Mouse (Mus musculus) skeletal muscle tissue, postnatal 0 days (tissue): ENCODE measurements around the gene Olfr486. TPM values are rescaled to one million over a fixed set of nuclear protein-coding genes. Genes with fewer than 3 reads are reported as not detected.

ENCODE experiments used
- polyA plus RNA-seq: library from polyadenylated mRNA; unstranded; fragments of >200 nt; fragmentation: Nextera tagmentation; extraction: Ambion mirVana; gene quantifications from 2 replicates; pipeline ENCODE4 v1.2.1, GENCODE M21; 2015

Olfr486 gene
- not detected in 2 replicates for polyA plus RNA-seq

DNA sequence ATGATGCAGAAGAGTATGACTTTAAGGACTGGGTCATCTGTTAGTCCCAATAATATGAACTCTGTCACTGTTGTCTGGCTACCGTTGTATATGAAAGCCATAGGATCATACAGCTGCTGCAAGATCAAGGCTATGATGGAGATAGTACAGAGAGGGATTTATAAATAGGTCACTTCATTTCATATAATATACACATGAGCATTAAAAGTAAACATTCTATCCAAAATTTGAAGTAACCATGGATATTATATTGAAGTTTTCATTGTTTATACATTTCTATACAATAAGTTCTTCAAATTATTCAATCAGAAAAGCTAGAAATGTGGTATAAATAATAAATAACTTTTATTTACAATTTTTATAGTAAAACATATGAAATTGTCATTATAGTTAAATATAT, at the start of gene Olfr486:
Gene Olfr486 (minus strand): TSS at position 101 of the 400 bp plus-strand sequence.

GRCm38 (mm10) chr7:108214536-108214935, 42.0 kb upstream of the Olfr486 start, which contains the start of gene Olfr487:
Gene Olfr487, minus strand, starts transcription at chr7:108214636.

GRCm38 (mm10) chr7:108159771-108160170, 12.8 kb downstream of the Olfr486 start, which contains the start of gene Olfr485:
Gene Olfr485, minus strand, starts transcription at chr7:108159871.

DNA sequence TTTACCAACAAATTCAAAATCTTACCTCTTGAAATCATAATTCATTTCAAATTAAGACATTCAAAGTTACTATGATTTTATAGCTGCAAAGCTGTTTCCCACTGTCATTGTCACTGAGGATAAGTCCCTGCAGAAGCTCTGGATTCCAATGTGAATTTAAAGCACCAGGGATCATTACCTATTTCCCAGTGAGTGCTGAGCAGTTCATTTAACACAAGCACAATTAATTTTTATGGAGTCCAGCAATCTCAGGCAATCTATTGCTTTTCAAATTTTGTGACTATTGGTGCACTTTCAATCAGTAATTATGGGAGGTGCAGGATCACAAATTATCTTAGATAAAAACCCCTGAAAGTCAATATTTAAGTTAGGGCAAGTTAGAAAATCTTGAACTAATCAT, 45.2 kb downstream of the Olfr486 start, which contains the start of gene Olfr484:
Gene Olfr484 (minus strand): TSS at position 101 of the 400 bp plus-strand sequence.

Other genes with a start within 250 kb of the Olfr486 start
- gene Olfr473, start 242.3 kb downstream of the Olfr486 start, polyA plus RNA-seq, result not detected in 2 replicates
- gene Olfr474, start 218.1 kb downstream of the Olfr486 start, polyA plus RNA-seq, result not detected in 2 replicates
- not detected in 2 replicates for gene Olfr476, start 207.9 kb downstream of the Olfr486 start, polyA plus RNA-seq
- not detected in 2 replicates for gene Olfr477, start 186.0 kb downstream of the Olfr486 start, polyA plus RNA-seq
- gene Olfr478, start 138.8 kb downstream of the Olfr486 start, polyA plus RNA-seq, result not detected in 2 replicates
- gene Olfr479, start 122.0 kb downstream of the Olfr486 start, polyA plus RNA-seq, result not detected in 2 replicates
- gene Olfr480, start 105.4 kb downstream of the Olfr486 start, polyA plus RNA-seq, result not detected in 2 replicates
- not detected in 2 replicates for gene Olfr481, start 92.9 kb downstream of the Olfr486 start, polyA plus RNA-seq
- not detected in 2 replicates for gene Olfr482, start 75.2 kb downstream of the Olfr486 start, polyA plus RNA-seq
- not detected in 2 replicates for gene Olfr483, start 71.9 kb downstream of the Olfr486 start, polyA plus RNA-seq
- not detected in 2 replicates for gene Olfr484, start 45.3 kb downstream of the Olfr486 start, polyA plus RNA-seq
- not detected in 2 replicates for gene Olfr485, start 12.9 kb downstream of the Olfr486 start, polyA plus RNA-seq
- not detected in 2 replicates for gene Olfr487, start 41.9 kb upstream of the Olfr486 start, polyA plus RNA-seq
- gene Olfr488, start 85.6 kb upstream of the Olfr486 start, polyA plus RNA-seq, result not detected in 2 replicates
- gene Olfr490, start 116.2 kb upstream of the Olfr486 start, polyA plus RNA-seq, result not detected in 2 replicates
- not detected in 2 replicates for gene Olfr491, start 140.7 kb upstream of the Olfr486 start, polyA plus RNA-seq
- not detected in 2 replicates for gene Olfr492, start 150.9 kb upstream of the Olfr486 start, polyA plus RNA-seq
- not detected in 2 replicates for gene Olfr493, start 174.2 kb upstream of the Olfr486 start, polyA plus RNA-seq
- gene Olfr494, start 192.6 kb upstream of the Olfr486 start, polyA plus RNA-seq, result not detected in 2 replicates
- not detected in 2 replicates for gene Olfr495, start 220.4 kb upstream of the Olfr486 start, polyA plus RNA-seq
- gene Olfr497, start 247.7 kb upstream of the Olfr486 start, polyA plus RNA-seq, result not detected in 2 replicates